Mouse (Mus musculus): ENCODE results near the gene Kifc5b. TPM values are rescaled to one million over a fixed set of nuclear protein-coding genes. Genes with fewer than 3 reads are reported as not detected.

The Kifc5b gene
- polyA plus RNA-seq, 1 experiment from 2014 or later, result 10.2 TPM

DNA sequence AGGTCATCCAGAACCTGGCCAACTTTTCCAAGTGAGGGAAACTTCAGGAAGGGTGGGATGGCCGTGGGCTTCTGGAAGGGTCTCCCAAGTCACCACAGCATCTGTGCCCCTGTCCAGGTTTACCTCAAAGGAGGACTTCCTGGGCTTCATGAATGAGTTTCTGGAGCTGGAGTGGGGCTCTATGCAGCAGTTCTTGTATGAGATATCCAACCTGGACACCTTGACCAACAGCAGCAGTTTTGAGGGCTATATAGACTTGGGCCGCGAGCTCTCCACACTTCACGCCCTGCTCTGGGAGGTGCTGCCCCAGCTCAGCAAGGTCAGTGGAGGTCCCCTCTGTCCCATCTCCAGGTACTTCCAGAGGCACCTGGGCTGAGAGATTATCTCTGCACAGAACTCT, 42.9 kb downstream of the Kifc5b start:
- Histone ChIP-seq H3K27me3 (no peaks in the 10 kb centered on the region), H3K4me2 (no peak overlapping the region), H3K36me3 (peaks cover 96% of the 10 kb centered on the region), H3K4me3 (no peak overlapping the region), H3K9ac (no peak overlapping the region), H3K9me3 (no peaks in the 10 kb centered on the region), H3K4me1 (no peaks in the 10 kb centered on the region), H3K27ac (no peak overlapping the region)
- ATAC-seq (ENCODE audit: insufficient number of reproducible peaks, insufficient read depth, low FRiP score, low TSS enrichment, low read depth), result no peak
- 90% methylated on average over 4 of the region's 4 CpGs for WGBS

DNA sequence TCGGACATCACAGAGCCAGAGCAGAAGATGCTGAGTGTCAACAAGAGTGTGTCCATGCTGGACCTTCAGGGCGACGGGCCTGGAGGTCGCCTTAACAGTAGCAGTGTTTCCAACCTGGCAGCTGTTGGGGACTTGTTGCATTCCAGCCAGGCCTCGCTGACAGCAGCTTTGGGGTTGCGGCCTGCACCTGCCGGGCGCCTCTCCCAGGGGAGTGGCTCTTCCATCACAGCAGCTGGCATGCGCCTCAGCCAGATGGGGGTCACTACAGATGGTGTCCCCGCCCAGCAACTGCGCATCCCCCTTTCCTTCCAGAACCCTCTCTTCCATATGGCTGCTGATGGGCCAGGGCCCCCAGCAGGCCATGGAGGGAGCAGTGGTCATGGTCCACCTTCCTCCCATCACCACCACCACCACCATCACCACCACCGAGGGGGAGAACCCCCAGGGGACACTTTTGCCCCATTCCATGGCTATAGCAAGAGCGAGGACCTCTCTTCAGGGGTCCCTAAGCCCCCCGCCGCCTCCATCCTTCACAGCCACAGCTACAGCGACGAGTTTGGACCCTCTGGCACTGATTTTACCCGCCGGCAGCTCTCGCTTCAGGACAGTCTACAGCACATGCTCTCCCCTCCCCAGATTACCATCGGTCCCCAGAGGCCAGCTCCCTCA, 44.8 kb downstream of the Kifc5b start:
- peaks cover 96% of the 10 kb centered on the region for H3K36me3 ChIP-seq
- no peaks in the 10 kb centered on the region for H3K4me1 ChIP-seq
- H3K4me3 ChIP-seq, result no peak overlapping the region
- no peak for ATAC-seq (ENCODE audit: insufficient number of reproducible peaks, insufficient read depth, low FRiP score, low TSS enrichment, low read depth)
- no peaks in the 10 kb centered on the region for H3K27me3 ChIP-seq
- WGBS, result 87% methylated on average over 21 of the region's 21 CpGs
- no peak overlapping the region for H3K9ac ChIP-seq
- H3K27ac ChIP-seq, result no peak overlapping the region
- H3K4me2 ChIP-seq, result no peak overlapping the region
- no peaks in the 10 kb centered on the region for H3K9me3 ChIP-seq

DNA sequence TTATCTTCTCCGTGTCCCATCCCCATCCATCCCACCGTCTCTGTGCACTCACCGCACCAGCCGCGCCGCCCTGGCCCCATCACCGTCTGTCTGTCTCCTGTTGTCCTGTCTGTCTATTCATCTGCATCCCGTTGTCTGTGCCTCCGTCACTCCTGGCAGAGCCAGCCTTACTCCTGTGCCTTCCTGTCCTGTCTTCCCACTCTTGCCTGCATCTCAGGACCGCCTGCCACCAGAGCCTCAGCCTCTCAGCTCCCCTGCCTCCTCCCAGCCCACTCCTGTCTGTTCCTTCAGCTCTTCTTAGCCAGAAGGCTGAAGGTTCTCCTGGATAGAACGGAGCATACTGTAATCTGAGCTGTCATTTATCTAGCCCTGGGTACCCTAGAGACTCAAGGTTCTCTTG, 50.1 kb downstream of the Kifc5b start:
- Histone ChIP-seq H3K9me3 (no peaks in the 10 kb centered on the region), H3K4me3 (no peak overlapping the region), H3K4me2 (no peak overlapping the region; the same call in 1 of the 2 replicates), H3K9ac (no peak overlapping the region), H3K27me3 (no peaks in the 10 kb centered on the region), H3K36me3 (peaks cover 70% of the 10 kb centered on the region), H3K4me1 (peaks cover 14% of the 10 kb centered on the region), H3K27ac (no peak overlapping the region)
- 85% methylated on average over 11 of the region's 11 CpGs for WGBS
- ATAC-seq (ENCODE audit: insufficient number of reproducible peaks, insufficient read depth, low FRiP score, low TSS enrichment, low read depth), result no peak

DNA sequence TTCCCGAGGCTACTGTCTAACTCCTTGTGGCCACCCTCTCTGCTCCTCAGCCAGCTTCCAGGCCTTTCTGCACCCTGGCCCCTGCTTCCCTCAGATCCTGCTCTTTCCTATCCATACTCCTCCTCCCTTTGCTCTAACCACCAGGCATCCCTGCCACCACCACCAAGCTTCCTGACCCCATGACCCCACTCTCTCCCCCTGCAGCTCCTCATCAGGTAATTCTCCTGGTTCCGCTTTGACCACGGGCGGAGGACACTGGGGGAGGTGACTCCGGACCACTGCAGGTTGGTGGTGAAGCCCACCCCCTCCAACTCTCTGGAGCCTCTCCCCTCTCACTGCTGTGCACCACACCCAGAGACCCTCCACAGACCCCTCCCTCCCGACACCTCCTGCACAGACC, 50.6 kb downstream of the Kifc5b start:
- ATAC-seq (ENCODE audit: insufficient number of reproducible peaks, insufficient read depth, low FRiP score, low TSS enrichment, low read depth), result no peak
- H3K27ac ChIP-seq, result no peak overlapping the region
- no peak overlapping the region for H3K9ac ChIP-seq
- H3K4me2 ChIP-seq, result no peak overlapping the region; the same call in 1 of the 2 replicates
- H3K27me3 ChIP-seq, result no peaks in the 10 kb centered on the region
- WGBS, result 85% methylated on average over 6 of the region's 6 CpGs
- H3K9me3 ChIP-seq, result no peaks in the 10 kb centered on the region
- H3K4me1 ChIP-seq, result peaks cover 19% of the 10 kb centered on the region
- no peak overlapping the region for H3K4me3 ChIP-seq
- H3K36me3 ChIP-seq, result peaks cover 65% of the 10 kb centered on the region

DNA sequence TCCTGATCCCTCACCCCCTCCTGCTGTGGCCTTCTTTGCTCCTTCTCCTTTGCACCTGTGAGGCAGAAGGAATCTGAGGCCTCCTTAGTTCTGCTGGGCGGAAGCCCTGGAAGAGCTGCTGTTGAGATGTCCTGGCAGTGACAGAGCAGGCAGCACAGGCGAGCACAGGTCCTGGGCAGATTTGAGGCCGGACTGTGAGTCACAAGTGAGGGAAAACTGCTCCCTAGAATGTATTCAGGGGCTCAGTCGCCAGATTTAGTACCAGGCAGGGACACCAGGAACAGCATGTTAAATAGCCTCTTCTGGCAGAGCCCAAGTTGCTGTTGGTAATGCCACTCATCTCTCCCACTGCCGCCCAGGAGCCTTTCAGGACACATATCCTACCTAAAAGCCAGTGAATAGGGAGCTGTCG, 51.3 kb downstream of the Kifc5b start:
- H3K27me3 ChIP-seq, result no peaks in the 10 kb centered on the region
- peaks cover 20% of the 10 kb centered on the region for H3K4me1 ChIP-seq
- peak overlapping the region; percentile 49 for H3K9ac ChIP-seq
- no peak overlapping the region for H3K4me3 ChIP-seq
- peaks cover 57% of the 10 kb centered on the region for H3K36me3 ChIP-seq
- H3K9me3 ChIP-seq, result no peaks in the 10 kb centered on the region
- H3K4me2 ChIP-seq, result no peak overlapping the region
- 81% methylated on average over 6 of the region's 6 CpGs for WGBS
- no peak for ATAC-seq (ENCODE audit: insufficient number of reproducible peaks, insufficient read depth, low FRiP score, low TSS enrichment, low read depth)
- H3K27ac ChIP-seq, result no peak overlapping the region

DNA sequence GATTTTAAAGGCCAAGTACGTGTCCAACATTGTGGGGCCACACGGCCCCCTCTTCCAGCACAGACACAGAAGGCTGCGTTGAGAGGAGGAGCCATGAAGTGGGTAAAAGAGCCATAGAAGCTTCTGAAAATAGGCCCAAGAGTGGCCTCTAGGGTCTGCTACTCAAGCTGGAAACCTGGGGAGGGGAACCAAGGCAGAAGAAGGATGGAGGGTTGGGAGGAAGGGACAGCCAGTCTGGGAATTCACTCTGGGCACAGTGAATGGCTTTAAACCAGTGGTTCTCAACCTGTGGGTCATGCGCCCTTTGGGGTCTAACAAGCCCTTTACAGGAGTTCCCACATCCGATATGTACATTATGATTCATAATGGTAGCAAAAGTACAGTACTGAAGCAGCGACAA, 52.4 kb downstream of the Kifc5b start:
- no peak overlapping the region for H3K9ac ChIP-seq
- H3K4me1 ChIP-seq, result peaks cover 28% of the 10 kb centered on the region
- H3K27me3 ChIP-seq, result no peaks in the 10 kb centered on the region
- H3K9me3 ChIP-seq, result no peaks in the 10 kb centered on the region
- peaks cover 52% of the 10 kb centered on the region for H3K36me3 ChIP-seq
- no peak overlapping the region for H3K4me2 ChIP-seq
- 86% methylated on average over 6 of the region's 6 CpGs for WGBS
- H3K4me3 ChIP-seq, result no peak overlapping the region
- H3K27ac ChIP-seq, result no peak overlapping the region
- no peak for ATAC-seq (ENCODE audit: insufficient number of reproducible peaks, insufficient read depth, low FRiP score, low TSS enrichment, low read depth)

DNA sequence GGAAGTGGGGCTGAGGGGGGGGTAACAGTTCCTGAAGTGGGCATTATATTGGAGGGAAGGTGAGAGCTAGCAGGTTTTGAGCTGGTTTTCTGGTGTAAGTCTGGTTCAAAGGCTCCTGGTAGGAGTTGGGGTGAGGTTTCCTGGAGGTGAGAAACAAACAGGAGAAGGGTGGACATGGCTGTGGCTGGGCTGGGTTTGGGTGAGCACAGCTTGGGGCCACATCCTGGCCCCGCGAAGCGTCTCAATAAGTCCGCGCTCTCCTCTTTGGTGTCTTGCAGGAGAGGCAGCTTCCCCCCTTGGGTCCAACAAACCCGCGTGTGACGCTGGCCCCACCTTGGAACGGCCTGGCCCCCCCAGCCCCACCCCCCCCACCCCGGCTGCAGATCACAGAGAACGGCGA, 53.3 kb downstream of the Kifc5b start:
- H3K27ac ChIP-seq, result peak overlapping the region; percentile 44; the same call in 1 of the 2 replicates
- no peak for ATAC-seq (ENCODE audit: insufficient number of reproducible peaks, insufficient read depth, low FRiP score, low TSS enrichment, low read depth)
- H3K36me3 ChIP-seq, result peaks cover 52% of the 10 kb centered on the region
- no peaks in the 10 kb centered on the region for H3K9me3 ChIP-seq
- no peak overlapping the region for H3K9ac ChIP-seq
- H3K27me3 ChIP-seq, result no peaks in the 10 kb centered on the region
- WGBS, result 77% methylated on average over 12 of the region's 12 CpGs
- no peak overlapping the region for H3K4me2 ChIP-seq
- H3K4me3 ChIP-seq, result no peak overlapping the region
- H3K4me1 ChIP-seq, result peaks cover 34% of the 10 kb centered on the region

DNA sequence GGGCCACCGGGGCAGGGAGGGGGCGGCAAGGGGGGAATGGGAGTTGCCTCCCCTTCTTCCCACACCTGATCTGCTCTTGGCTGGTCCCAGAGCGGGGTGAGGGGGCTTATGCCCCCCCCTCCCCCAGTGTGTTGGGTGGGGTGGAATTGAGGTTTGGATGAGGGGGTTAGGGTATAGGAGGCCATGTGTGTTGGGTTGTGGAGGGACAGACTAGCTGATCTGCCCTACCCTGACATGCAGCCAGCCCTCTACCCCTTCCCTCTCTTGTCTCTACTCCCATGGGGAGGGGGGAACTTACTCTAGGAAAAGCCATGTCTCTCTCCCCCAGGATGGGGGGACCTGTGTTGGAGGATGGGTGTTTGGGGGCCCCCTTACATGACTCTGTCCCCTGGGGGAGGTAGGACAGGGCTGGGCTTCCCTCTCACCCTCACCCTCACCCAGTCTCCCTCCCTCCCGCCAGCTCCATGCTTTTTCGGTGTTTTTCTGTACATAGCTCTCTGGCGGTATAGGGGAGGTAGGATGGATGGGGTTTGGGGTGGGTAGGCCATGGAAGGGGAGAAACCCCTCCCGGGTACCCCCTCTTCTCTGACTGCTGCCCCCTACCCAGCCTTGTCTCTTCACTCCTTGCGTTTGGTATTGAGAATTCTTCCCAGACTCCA, 54.5 kb downstream of the Kifc5b start:
- H3K27ac ChIP-seq, result peak overlapping the region; percentile 90
- H3K27me3 ChIP-seq, result no peaks in the 10 kb centered on the region
- H3K9me3 ChIP-seq, result no peaks in the 10 kb centered on the region
- peak overlapping the region; percentile 97 for H3K4me2 ChIP-seq
- peaks cover 45% of the 10 kb centered on the region for H3K4me1 ChIP-seq
- H3K4me3 ChIP-seq, result peak overlapping the region; percentile 82
- peak overlapping the region; percentile 86 for H3K9ac ChIP-seq
- no peak for ATAC-seq (ENCODE audit: insufficient number of reproducible peaks, insufficient read depth, low FRiP score, low TSS enrichment, low read depth)
- H3K36me3 ChIP-seq, result peaks cover 52% of the 10 kb centered on the region
- WGBS, result 56% methylated on average over 8 of the region's 8 CpGs

DNA sequence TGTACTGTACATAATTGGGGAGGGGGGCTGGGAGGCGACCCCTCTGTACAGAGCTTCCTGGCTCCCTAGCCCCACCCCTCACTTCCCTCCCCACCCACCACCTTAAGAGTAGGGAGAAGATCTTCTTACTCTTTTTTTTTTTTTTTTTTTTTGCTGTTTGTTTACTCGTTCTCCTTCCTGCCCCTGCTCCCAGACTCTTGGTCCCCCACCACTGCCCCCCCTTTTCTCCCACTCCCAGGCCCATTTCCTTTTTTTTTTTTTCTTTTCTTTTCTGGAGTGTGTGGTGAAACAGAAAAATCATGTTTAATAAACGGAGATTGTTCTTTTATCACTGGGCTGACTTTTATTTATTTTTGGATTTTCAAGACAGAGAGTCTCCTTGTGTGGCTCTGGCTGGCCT, 55.2 kb downstream of the Kifc5b start:
- peak overlapping the region; percentile 86 for H3K9ac ChIP-seq
- peaks cover 50% of the 10 kb centered on the region for H3K4me1 ChIP-seq
- H3K27ac ChIP-seq, result peak overlapping the region; percentile 90
- 2% methylated on average over 3 of the region's 3 CpGs for WGBS
- no peaks in the 10 kb centered on the region for H3K27me3 ChIP-seq
- peak overlapping the region; percentile 82 for H3K4me3 ChIP-seq
- no peak for ATAC-seq (ENCODE audit: insufficient number of reproducible peaks, insufficient read depth, low FRiP score, low TSS enrichment, low read depth)
- no peaks in the 10 kb centered on the region for H3K9me3 ChIP-seq
- H3K36me3 ChIP-seq, result peaks cover 52% of the 10 kb centered on the region
- H3K4me2 ChIP-seq, result peak overlapping the region; percentile 97

DNA sequence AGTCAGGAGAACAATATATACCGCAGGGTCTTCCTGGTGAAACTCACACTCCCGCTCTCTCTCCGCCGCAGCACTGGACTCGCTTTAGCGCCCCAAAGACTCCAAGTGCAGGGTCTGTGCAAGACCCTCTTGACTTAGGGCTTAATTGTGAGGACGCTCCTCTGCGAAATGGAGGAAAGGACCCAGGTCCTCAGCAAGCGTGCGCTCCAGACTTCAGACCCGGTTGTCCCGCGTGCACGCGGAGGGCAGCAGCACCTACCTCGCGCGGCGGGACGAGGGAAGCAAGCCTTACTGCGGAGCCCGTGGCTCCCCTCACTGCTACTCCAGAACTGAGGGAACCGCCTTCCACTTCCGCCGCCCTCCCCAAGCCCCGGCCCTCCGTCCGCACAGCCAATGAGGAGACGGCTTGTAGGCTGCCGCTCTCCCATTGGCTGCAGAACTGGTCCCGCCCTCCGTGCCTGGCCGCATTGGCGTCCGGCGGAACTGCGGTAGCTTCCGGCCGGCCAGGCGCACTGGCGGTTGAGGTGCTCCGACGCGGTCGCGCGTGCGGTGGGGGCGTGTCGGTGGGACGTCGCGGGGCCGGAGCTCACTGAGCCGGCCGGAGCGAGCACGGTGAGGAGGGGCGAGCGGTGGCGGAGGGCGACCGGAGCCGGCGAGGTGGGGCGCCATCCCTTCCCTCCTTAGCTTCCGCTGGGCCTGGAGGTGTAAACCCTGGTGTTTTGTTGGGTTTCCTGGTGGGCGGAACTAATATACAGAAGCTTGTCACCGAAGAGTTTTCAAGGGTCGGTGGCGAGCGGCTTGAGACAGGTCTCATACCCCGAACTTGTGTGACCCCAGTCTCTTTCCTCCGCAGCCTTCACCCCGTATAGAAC, 56.0 kb downstream of the Kifc5b start, which contains the start of gene Zbtb9:
TSS of gene Zbtb9 (plus strand) at position 465 of the 872 bp plus-strand sequence.
- Histone ChIP-seq H3K4me3 (peak within 1 kb of the TSS; percentile 82), H3K27me3 (no peaks in the 10 kb centered on the region), H3K4me2 (peak within 1 kb of the TSS; percentile 97), H3K9ac (peak within 1 kb of the TSS; percentile 86), H3K4me1 (peaks cover 50% of the 10 kb centered on the region), H3K9me3 (no peaks in the 10 kb centered on the region), H3K27ac (peak within 1 kb of the TSS; percentile 90), H3K36me3 (peaks cover 52% of the 10 kb centered on the region)
- WGBS, result under 1% methylated on average over 74 of the region's 75 CpGs
- ATAC-seq (ENCODE audit: insufficient number of reproducible peaks, insufficient read depth, low FRiP score, low TSS enrichment, low read depth), result peak; percentile 97

DNA sequence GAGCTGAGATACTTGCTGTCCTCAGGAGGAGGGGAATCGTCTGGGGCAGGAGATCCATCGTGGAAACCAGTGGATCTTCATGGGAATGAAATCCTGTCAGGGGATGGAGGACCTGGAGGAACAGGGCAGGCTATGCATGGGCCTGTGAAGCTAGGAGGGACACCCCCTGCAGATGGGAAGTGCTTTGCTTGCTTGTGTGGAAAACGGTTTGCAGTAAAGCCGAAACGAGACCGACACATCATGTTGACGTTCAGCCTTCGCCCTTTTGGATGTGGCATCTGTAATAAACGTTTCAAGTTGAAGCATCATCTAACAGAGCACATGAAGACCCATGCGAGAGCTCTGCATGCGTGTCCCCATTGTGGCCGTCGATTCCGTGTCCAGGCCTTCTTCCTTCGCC, 57.7 kb downstream of the Kifc5b start:
- Histone ChIP-seq H3K36me3 (peaks cover 61% of the 10 kb centered on the region), H3K9ac (peak overlapping the region; percentile 86; the same call in 1 of the 2 replicates), H3K9me3 (no peaks in the 10 kb centered on the region), H3K4me3 (peak overlapping the region; percentile 82; the same call in 1 of the 2 replicates), H3K4me1 (peaks cover 50% of the 10 kb centered on the region), H3K4me2 (peak overlapping the region; percentile 97), H3K27me3 (no peaks in the 10 kb centered on the region), H3K27ac (no peak overlapping the region)
- no peak for ATAC-seq (ENCODE audit: insufficient number of reproducible peaks, insufficient read depth, low FRiP score, low TSS enrichment, low read depth)
- WGBS, result 92% methylated on average over 15 of the region's 15 CpGs
